Mouse (Mus musculus): ENCODE measurements at regions not wholly inside any gene's neighbourhood (a gene's known extent, or its start where the extent isn't known, plus 50 kb on each side); places are given as distances from the start of the nearest gene placed in this dataset.

GRCm38 (mm10) chr12:68882503-68882902 lies 276.5 kb downstream of the Rps29 start:
- no peak for DNase-seq (ENCODE audit: low spot score in 2 of 2)

- DNase-seq (ENCODE audit: low spot score in 2 of 2) = no peak
These were observed 279.6 kb downstream of the Rps29 start for GRCm38 (mm10) chr12:68879425-68879824.

- no peak for DNase-seq (ENCODE audit: low spot score in 2 of 2)
These were observed 287.7 kb downstream of the Rps29 start for GRCm38 (mm10) chr12:68871259-68871658.

GRCm38 (mm10) chr12:68862991-68863356 lies 296.0 kb downstream of the Rps29 start:
- no peak for DNase-seq (ENCODE audit: low spot score in 2 of 2)

- peak; percentile 16 to 65 for DNase-seq (ENCODE audit: low spot score in 2 of 2)
These were observed 296.5 kb downstream of the Rps29 start for GRCm38 (mm10) chr12:68862313-68862990.

GRCm38 (mm10) chr12:68860332-68860731 lies 298.7 kb downstream of the Rps29 start:
- DNase-seq (ENCODE audit: low spot score in 2 of 2) = no peak

- peak; percentile 6 to 13 for DNase-seq (ENCODE audit: low spot score in 2 of 2)
These were observed 309.3 kb downstream of the Rps29 start for GRCm38 (mm10) chr12:68849616-68850140.

- no peak for DNase-seq (ENCODE audit: low spot score in 2 of 2)
These were observed 318.2 kb downstream of the Rps29 start for GRCm38 (mm10) chr12:68840815-68841214.

GRCm38 (mm10) chr12:68840156-68840555 lies 318.8 kb downstream of the Rps29 start:
- DNase-seq (ENCODE audit: low spot score in 2 of 2) = no peak

- DNase-seq (ENCODE audit: low spot score in 2 of 2) = no peak
These were observed 323.0 kb downstream of the Rps29 start for GRCm38 (mm10) chr12:68836023-68836422.

GRCm38 (mm10) chr12:68833914-68834313 lies 325.1 kb downstream of the Rps29 start:
- peak in 1 of 2 experiments; percentile 4 for DNase-seq (ENCODE audit: low spot score in 2 of 2)

- DNase-seq (ENCODE audit: low spot score in 2 of 2) = no peak
These were observed 329.6 kb downstream of the Rps29 start for GRCm38 (mm10) chr12:68829404-68829803.

GRCm38 (mm10) chr12:68827549-68828249 lies 331.3 kb downstream of the Rps29 start:
- no peak for DNase-seq (ENCODE audit: low spot score in 2 of 2)

- DNase-seq (ENCODE audit: low spot score in 2 of 2) = no peak
These were observed 364.6 kb downstream of the Rps29 start for GRCm38 (mm10) chr12:68794396-68794795.

GRCm38 (mm10) chr12:68783636-68784035 lies 375.4 kb downstream of the Rps29 start:
- DNase-seq (ENCODE audit: low spot score in 2 of 2) = no peak

GRCm38 (mm10) chr12:68775503-68775902 lies 383.5 kb downstream of the Rps29 start:
- DNase-seq (ENCODE audit: low spot score in 2 of 2) = no peak

- no peak for DNase-seq (ENCODE audit: low spot score in 2 of 2)
These were observed 384.2 kb downstream of the Rps29 start for GRCm38 (mm10) chr12:68774800-68775199.

GRCm38 (mm10) chr12:68758263-68759020 lies 400.5 kb downstream of the Rps29 start:
- no peak for DNase-seq (ENCODE audit: low spot score in 2 of 2)

GRCm38 (mm10) chr12:68728882-68729281 lies 430.1 kb downstream of the Rps29 start:
- DNase-seq (ENCODE audit: low spot score in 2 of 2) = no peak

GRCm38 (mm10) chr12:68718946-68719345 lies 440.0 kb downstream of the Rps29 start:
- no peak for DNase-seq (ENCODE audit: low spot score in 2 of 2)

GRCm38 (mm10) chr12:68694275-68695267 lies 464.4 kb downstream of the Rps29 start:
- DNase-seq (ENCODE audit: low spot score in 2 of 2) = peak in 1 of 2 experiments; percentile 3

Data from frontal cortex, postnatal 36 days (tissue).